Mouse (Mus musculus) E14TG2a.4 (cell line): ENCODE results near the gene Synm.

Experiments used
- CTCF ChIP-seq: conservative IDR thresholded peaks from 2 replicates; pipeline ENCODE4 v1.5.1; 2014; ENCODE audit warnings: low read length
- POU5F1 ChIP-seq: IDR thresholded peaks from 2 replicates; pipeline ENCODE4 v1.6.1; 2014; ENCODE audit warnings: low read length, borderline replicate concordance

DNA sequence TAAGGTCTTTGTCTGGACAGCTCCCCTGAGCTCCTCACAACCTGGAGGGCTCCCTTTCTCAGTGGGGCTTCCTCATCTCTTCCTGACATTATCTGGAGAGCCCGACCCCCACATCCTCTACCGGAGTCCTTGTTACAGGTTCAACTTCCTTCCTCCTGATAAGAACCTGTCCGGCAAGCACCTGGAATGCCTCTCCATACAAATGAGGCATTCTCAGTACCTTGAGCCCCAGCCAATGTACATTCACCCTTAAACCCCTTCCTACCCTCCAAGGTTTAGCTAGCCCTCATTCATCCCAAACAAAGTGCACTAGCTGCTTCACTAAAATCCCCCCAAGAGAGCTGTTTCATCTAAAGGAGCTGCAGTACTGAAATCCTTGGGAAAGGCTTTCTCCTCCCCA, 16.1 kb upstream of the Synm start:
- TF ChIP-seq CTCF (no peak), POU5F1 (no peak)
